Mouse (Mus musculus) c-Kit-positive CD71-negative TER-119-negative erythroid progenitor cells, embryonic 14.5 days (primary cell): ENCODE data around the gene Selenoo.

Experiments used
- DNase-seq: peaks from one replicate; pipeline ENCODE4 v3.0.0-alpha.2; 2013; ENCODE audit warnings: low read depth

Gene Selenoo

GRCm38 (mm10) chr15:89149271-89150040, 60.6 kb downstream of the Selenoo start, which contains the start of gene Mapk11:
Gene Mapk11 (minus strand): TSS chr15:89149628.
- no peak for DNase-seq
